Comparison of ENCODE assay signal across 19 mouse cellular contexts in the genomic region with DNA sequence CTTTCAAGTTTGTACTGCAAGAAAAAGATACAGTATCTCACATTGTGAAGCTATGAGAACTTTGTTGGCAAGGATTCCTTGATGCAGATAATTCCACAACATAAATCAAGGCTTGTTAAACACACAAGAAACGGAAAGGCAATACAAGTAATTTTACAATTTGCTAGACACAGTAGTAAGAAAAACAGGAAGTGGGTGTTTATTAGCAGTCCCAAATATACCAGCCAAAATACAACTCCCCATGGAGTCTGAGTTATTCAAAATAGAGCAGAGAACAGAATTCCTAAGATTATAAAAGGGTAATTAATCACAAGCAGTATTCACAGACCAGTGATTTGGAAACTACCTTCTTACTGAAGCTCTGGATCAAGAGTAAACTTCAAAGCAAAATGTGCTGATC.
DNase-seq lines count a peak whose midpoint lies in the region; ATAC-seq and TF ChIP-seq lines count a peak whose summit lies in the region.
"Had no signal": no experiment of that assay in that cellular context is flagged by ENCODE, and none has a peak within 500 bp of the region (broad histone marks: within the 10 kb centered on the region; RNA-seq: fewer than 3 reads in every experiment).

No protein-coding gene starts in this region.

- no peak overlapping the region for H3K9ac ChIP-seq in intestine, embryonic 16.5 days (ENCODE audit: low read depth, low read length)
- H3K9ac ChIP-seq in intestine, postnatal 0 days (ENCODE audit: low read depth, low read length), result no peak overlapping the region
- H3K9ac ChIP-seq in lung, embryonic 14.5 days, result no peak overlapping the region
- H3K9ac ChIP-seq: forebrain, embryonic 13.5 days; liver, embryonic 14.5 days; midbrain, embryonic 15.5 days had no signal

- H3K9me3 ChIP-seq in intestine, embryonic 16.5 days (ENCODE audit: control insufficient read depth, low read length), result no peaks in the 10 kb centered on the region
- H3K9me3 ChIP-seq in intestine, postnatal 0 days (ENCODE audit: control insufficient read depth), result no peaks in the 10 kb centered on the region
- no peaks in the 10 kb centered on the region for H3K9me3 ChIP-seq in lung, embryonic 14.5 days (ENCODE audit: low read depth, low read length)
- H3K9me3 ChIP-seq: embryonic facial prominence, embryonic 10.5 days; forebrain, embryonic 13.5 days; midbrain, embryonic 15.5 days had no signal

- no peaks in the 10 kb centered on the region for H3K36me3 ChIP-seq in intestine, embryonic 16.5 days (ENCODE audit: control insufficient read depth, insufficient read depth, low read length)
- no peaks in the 10 kb centered on the region for H3K36me3 ChIP-seq in intestine, postnatal 0 days (ENCODE audit: control insufficient read depth, insufficient read depth)
- no peaks in the 10 kb centered on the region for H3K36me3 ChIP-seq in lung, embryonic 14.5 days (ENCODE audit: insufficient read depth)
- H3K36me3 ChIP-seq: embryonic facial prominence, embryonic 10.5 days; midbrain, embryonic 15.5 days had no signal

- H3K4me2 ChIP-seq in intestine, embryonic 16.5 days (ENCODE audit: low read depth, low read length), result no peak overlapping the region
- H3K4me2 ChIP-seq in intestine, postnatal 0 days (replicated peaks; ENCODE audit: low read depth), result no peak overlapping the region
- H3K4me2 ChIP-seq in lung, embryonic 14.5 days, result no peak overlapping the region
- H3K4me2 ChIP-seq: forebrain, embryonic 13.5 days; midbrain, embryonic 15.5 days had no signal

- TF ChIP-seq CTCF in gastrocnemius, adult 2 months (IDR thresholded peaks at IDR 0.05), result no peak
- no peak for TF ChIP-seq CTCF in intestine, postnatal 0 days (IDR thresholded peaks at IDR 0.05; ENCODE audit: low read depth)
- no peak for TF ChIP-seq CTCF in lung, embryonic 14.5 days (IDR thresholded peaks at IDR 0.05; ENCODE audit: low read depth)

- H3K27me3 ChIP-seq in intestine, embryonic 16.5 days (replicated peaks; ENCODE audit: control insufficient read depth, insufficient read depth, low read length), result no peaks in the 10 kb centered on the region
- no peaks in the 10 kb centered on the region for H3K27me3 ChIP-seq in intestine, postnatal 0 days (replicated peaks; ENCODE audit: control insufficient read depth, insufficient read depth, low read length)
- H3K27me3 ChIP-seq in lung, embryonic 14.5 days (ENCODE audit: insufficient read depth, low read length), result no peaks in the 10 kb centered on the region
- H3K27me3 ChIP-seq: CH12.LX; forebrain, embryonic 13.5 days; megakaryocyte, embryonic 14.5 days; midbrain, embryonic 15.5 days had no signal

- 33% methylated on average over 1 of the region's 1 CpGs for WGBS in intestine, embryonic 16.5 days
- WGBS in intestine, postnatal 0 days, result 28% methylated on average over 1 of the region's 1 CpGs
- 25% methylated on average over 1 of the region's 1 CpGs for WGBS in lung, embryonic 14.5 days

- no peak for DNase-seq in gastrocnemius, adult 2 months
- no peak for DNase-seq in gastrocnemius, postnatal 36 days
- peak; percentile 81 for DNase-seq in lung, embryonic 14.5 days
- no peak for DNase-seq in lung, postnatal 4 days
- DNase-seq in lung, postnatal 36 days, result peak; percentile 18
- DNase-seq in adrenal gland, postnatal 25 days, result no peak
- DNase-seq: adrenal gland, postnatal 10 days; cerebellum, adult 18-20 months; layer of hippocampus, postnatal 36 days; left cerebral cortex, postnatal 4 days; thymus, postnatal 4 days had no signal

- H3K4me3 ChIP-seq in gastrocnemius, adult 2 months, result no peak overlapping the region
- H3K4me3 ChIP-seq in intestine, embryonic 16.5 days (ENCODE audit: low read length), result no peak overlapping the region
- H3K4me3 ChIP-seq in intestine, postnatal 0 days (ENCODE audit: low read depth, low read length), result no peak overlapping the region
- H3K4me3 ChIP-seq in lung, embryonic 14.5 days (ENCODE audit: low read depth, low read length), result no peak overlapping the region
- H3K4me3 ChIP-seq: embryonic facial prominence, embryonic 10.5 days; forebrain, embryonic 13.5 days; megakaryocyte, embryonic 14.5 days; midbrain, embryonic 15.5 days had no signal

- H3K4me1 ChIP-seq in intestine, embryonic 16.5 days (ENCODE audit: control insufficient read depth, insufficient read depth, low read length), result no peaks in the 10 kb centered on the region
- no peaks in the 10 kb centered on the region for H3K4me1 ChIP-seq in intestine, postnatal 0 days (replicated peaks; ENCODE audit: control insufficient read depth, insufficient read depth, low read length)
- H3K4me1 ChIP-seq in lung, embryonic 14.5 days (ENCODE audit: insufficient read depth), result 0 out of 2 replicates have a peak, but pooled peaks cover 3% of the 10 kb centered on the region
- H3K4me1 ChIP-seq: forebrain, embryonic 13.5 days; megakaryocyte, embryonic 14.5 days; midbrain, embryonic 15.5 days had no signal

- intact Hi-C loops in gastrocnemius, adult 2 months (cut with DNase I), result no loop called here
- intact Hi-C loops in gastrocnemius, postnatal 36 days (cut with DNase I), result loop anchor here (5.0 kb wide), 1 partner anchor 82 kb away; no protein-coding TSS in a partner anchor

- peak; percentile 40; the same call in 1 of the 2 replicates for ATAC-seq in intestine, embryonic 16.5 days
- no peak for ATAC-seq in intestine, postnatal 0 days
- peak; percentile 66; the same call in 1 of the 2 replicates for ATAC-seq in lung, embryonic 14.5 days (ENCODE audit: insufficient read depth)
- ATAC-seq: forebrain, embryonic 13.5 days; midbrain, embryonic 15.5 days had no signal

- H3K27ac ChIP-seq in gastrocnemius, adult 2 months, result peak overlapping the region; percentile 46; the same call in 1 of the 2 replicates
- H3K27ac ChIP-seq in intestine, embryonic 16.5 days (ENCODE audit: low read length), result no peak overlapping the region
- no peak overlapping the region for H3K27ac ChIP-seq in intestine, postnatal 0 days (ENCODE audit: low read depth, low read length)
- no peak overlapping the region for H3K27ac ChIP-seq in lung, embryonic 14.5 days (ENCODE audit: low read depth)
- H3K27ac ChIP-seq: embryonic facial prominence, embryonic 10.5 days; forebrain, embryonic 13.5 days; liver, embryonic 14.5 days; midbrain, embryonic 15.5 days had no signal

Comparison
In these comparisons a context has a peak if more than half of its experiments do, and no peak if none do; other contexts are left out.
1. DNase-seq: peak in lung, embryonic 14.5 days (single experiment) and lung, postnatal 36 days (single experiment); none in gastrocnemius, adult 2 months (single experiment), gastrocnemius, postnatal 36 days (0 of 2), lung, postnatal 4 days (0 of 2) and adrenal gland, postnatal 25 days (single experiment).